Mouse (Mus musculus) ES-E14 (cell line): ENCODE measurements at regions not wholly inside any gene's neighbourhood (a gene's known extent, or its start where the extent isn't known, plus 50 kb on each side); places are given as distances from the start of the nearest gene placed in this dataset.

ENCODE experiments used
- CHD2 ChIP-seq: IDR thresholded peaks from 2 replicates; pipeline ENCODE4 v1.6.1; 2014; ENCODE audit warnings: mild to moderate bottlenecking, low read depth, low read length, inconsistent platforms
- HCFC1 ChIP-seq: IDR thresholded peaks from 2 replicates; pipeline ENCODE4 v1.6.1; 2012; ENCODE audit warnings: low read length, inconsistent platforms, borderline replicate concordance; ENCODE audit not compliant: insufficient read depth
- ZC3H11A ChIP-seq: IDR thresholded peaks from 2 replicates; pipeline ENCODE4 v1.6.1; 2012; ENCODE audit warnings: low read depth, mild to moderate bottlenecking, inconsistent platforms, low read length, borderline replicate concordance
- ZNF384 ChIP-seq: IDR thresholded peaks from 2 replicates; pipeline ENCODE4 v1.6.1; 2012; ENCODE audit warnings: low read depth, low read length, inconsistent platforms

- TF ChIP-seq ZNF384 (no peak), ZC3H11A (no peak), HCFC1 (no peak), CHD2 (no peak)
Observed at GRCm38 (mm10) chr2:47878002-47878401, 935.9 kb upstream of the Acvr2a start.
